Mouse (Mus musculus) neural tube, embryonic 11.5 days (tissue): ENCODE results near the gene Rapgef6. TPM values are rescaled to one million over a fixed set of nuclear protein-coding genes. Genes with fewer than 3 reads are reported as not detected.

Experiments
- ATAC-seq: fragments of 200-750 bp; cut with Nextera tagmentation; 2 replicates; pipeline ENCODE4 v1.8.0; 2017; ENCODE audit warnings: moderate number of reproducible peaks, mild to moderate bottlenecking, moderate TSS enrichment, moderate library complexity; ENCODE audit not compliant: insufficient read depth, low FRiP score, low TSS enrichment
- DNase-seq: peaks from one replicate; pipeline ENCODE4 v3.0.0-alpha.2; 2015; ENCODE audit warnings: low spot score
- H3K27ac ChIP-seq: fragments of 300-500 bp; sonication (generic); 2 replicates; pipeline ENCODE4 v1.5.1; 2014; ENCODE audit warnings: low read depth, mild to moderate bottlenecking, low read length
- H3K27me3 ChIP-seq: fragments of 300-500 bp; sonication (generic); 2 replicates; pipeline ENCODE4 v1.6.1; 2014; ENCODE audit warnings: mild to moderate bottlenecking, low read length, mixed read lengths; ENCODE audit not compliant: control insufficient read depth, insufficient read depth
- H3K36me3 ChIP-seq: fragments of 300-500 bp; sonication (generic); 2 replicates; pipeline ENCODE4 v1.6.1; 2014; ENCODE audit warnings: mild to moderate bottlenecking, low read length, moderate library complexity, mixed read lengths; ENCODE audit not compliant: control insufficient read depth, insufficient read depth
- H3K4me1 ChIP-seq: fragments of 300-500 bp; sonication (generic); 2 replicates; pipeline ENCODE4 v1.6.1; 2014; ENCODE audit warnings: low read length, mixed read lengths; ENCODE audit not compliant: control insufficient read depth, insufficient read depth
- H3K4me2 ChIP-seq: fragments of 300-500 bp; sonication (generic); 2 replicates; pipeline ENCODE4 v1.6.1; 2014; ENCODE audit warnings: low read depth, mild to moderate bottlenecking, moderate library complexity
- H3K4me3 ChIP-seq: fragments of 300-500 bp; sonication (generic); 2 replicates; pipeline ENCODE4 v1.5.1; 2014; ENCODE audit warnings: low read depth, low read length
- H3K9ac ChIP-seq: fragments of 300-500 bp; sonication (generic); 2 replicates; pipeline ENCODE4 v1.6.1; 2014; ENCODE audit warnings: mild to moderate bottlenecking, low read length
- H3K9me3 ChIP-seq: fragments of 300-500 bp; sonication (generic); 2 replicates; pipeline ENCODE4 v1.6.1; 2016; ENCODE audit warnings: low read length; ENCODE audit not compliant: control insufficient read depth
- WGBS: fragments of 180-500 bp; shearing (Covaris S2); extraction: QIAGEN DNeasy Blood & Tissue Kit; methylation state at CpG from one replicate; pipeline ENCODE4 v1.1.7; 2014; 5-methylcytosine and 5-hydroxymethylcytosine counted together
- polyA plus RNA-seq: library from polyadenylated mRNA; unstranded; fragments of >200 nt; fragmentation: Nextera tagmentation; extraction: Ambion mirVana; gene quantifications from 2 replicates; pipeline ENCODE4 v1.2.1, GENCODE M21; 2014

The Rapgef6 gene
- 30.8 and 31.5 TPM in 2 replicates for polyA plus RNA-seq

DNA sequence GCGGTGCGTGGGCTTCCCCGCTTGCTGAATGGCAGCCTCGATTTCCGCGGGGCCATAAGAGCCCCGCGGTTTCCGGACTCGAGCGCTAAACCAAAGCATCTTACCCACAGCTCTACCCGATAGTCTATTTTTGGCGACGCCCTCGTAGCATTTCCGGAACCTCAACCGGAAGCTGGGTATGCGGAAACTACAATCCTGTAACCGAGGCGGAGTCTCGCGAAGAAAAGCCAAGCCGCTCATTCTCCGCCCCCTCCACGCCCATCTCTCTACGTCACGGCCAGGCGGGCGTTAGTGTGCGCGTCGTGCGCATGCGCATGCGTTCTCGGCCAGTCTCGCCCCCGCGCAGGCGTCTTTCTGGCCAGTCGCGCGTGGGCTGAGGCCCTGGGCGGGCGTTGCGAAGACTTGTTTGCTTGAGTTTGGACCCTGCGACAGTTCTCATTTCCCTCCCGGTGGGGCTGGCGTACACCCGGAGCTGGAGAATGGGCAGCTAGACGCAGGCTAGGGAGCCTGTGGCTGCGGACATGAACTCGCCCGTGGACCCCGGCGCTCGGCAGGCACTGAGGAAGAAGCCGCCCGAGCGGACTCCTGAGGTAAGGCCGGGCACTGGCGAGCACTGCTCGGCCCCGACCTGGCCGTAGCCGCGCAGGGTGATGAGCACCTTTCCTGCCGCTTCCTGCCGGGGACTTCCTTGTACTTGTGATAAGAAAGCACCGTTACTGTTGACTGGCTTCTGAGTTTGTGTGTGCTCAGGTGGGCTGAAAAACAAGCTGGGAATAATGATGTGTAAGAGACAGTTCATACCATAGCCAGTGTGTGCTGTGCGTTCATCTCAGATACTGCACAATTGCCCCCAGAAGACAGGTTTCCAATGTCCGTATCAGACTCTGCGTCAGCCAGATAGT lies at the start of gene Rapgef6:
Gene Rapgef6 (plus strand): TSS at position 319 of the 902 bp plus-strand sequence.
- Histone ChIP-seq H3K9me3 (no peaks in the 10 kb centered on the region), H3K4me2 (peak within 1 kb of the TSS; percentile 62), H3K9ac (peak within 1 kb of the TSS; percentile 91), H3K4me3 (peak within 1 kb of the TSS; percentile 91), H3K27me3 (no peaks in the 10 kb centered on the region), H3K27ac (peak within 1 kb of the TSS; percentile 86), H3K4me1 (peaks cover 9% of the 10 kb centered on the region; the same call in 1 of the 2 replicates), H3K36me3 (no peaks in the 10 kb centered on the region)
- peak; percentile 100 for DNase-seq
- WGBS: under 1% methylated on average over 73 of the region's 73 CpGs
- ATAC-seq: peak; percentile 93

DNA sequence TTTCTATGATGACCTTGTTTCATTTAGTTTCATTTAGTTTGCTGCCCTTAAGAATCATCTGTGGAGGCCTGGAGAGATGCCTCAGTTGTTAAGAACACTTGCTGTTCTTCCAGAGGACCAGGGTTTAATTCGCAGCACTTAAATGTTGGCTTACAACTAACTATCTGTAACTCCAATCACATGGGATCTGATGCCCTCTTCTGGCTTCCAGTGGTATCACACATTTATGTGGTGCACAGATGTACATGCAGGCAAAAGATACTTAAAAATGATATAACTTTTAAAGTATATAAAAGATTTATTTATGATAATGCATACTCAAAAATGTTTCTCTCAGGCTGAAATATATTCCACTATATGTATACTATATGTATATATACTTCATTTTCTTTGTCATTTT lies 44.2 kb upstream of the Rapgef6 start:
- DNase-seq: no peak
- Histone ChIP-seq H3K27me3 (no peaks in the 10 kb centered on the region), H3K27ac (no peak overlapping the region), H3K36me3 (no peaks in the 10 kb centered on the region), H3K9ac (no peak overlapping the region), H3K4me2 (no peak overlapping the region), H3K4me3 (no peak overlapping the region), H3K4me1 (no peaks in the 10 kb centered on the region), H3K9me3 (no peaks in the 10 kb centered on the region)
- no peak for ATAC-seq
- WGBS: 90% methylated on average over 1 of the region's 1 CpGs

DNA sequence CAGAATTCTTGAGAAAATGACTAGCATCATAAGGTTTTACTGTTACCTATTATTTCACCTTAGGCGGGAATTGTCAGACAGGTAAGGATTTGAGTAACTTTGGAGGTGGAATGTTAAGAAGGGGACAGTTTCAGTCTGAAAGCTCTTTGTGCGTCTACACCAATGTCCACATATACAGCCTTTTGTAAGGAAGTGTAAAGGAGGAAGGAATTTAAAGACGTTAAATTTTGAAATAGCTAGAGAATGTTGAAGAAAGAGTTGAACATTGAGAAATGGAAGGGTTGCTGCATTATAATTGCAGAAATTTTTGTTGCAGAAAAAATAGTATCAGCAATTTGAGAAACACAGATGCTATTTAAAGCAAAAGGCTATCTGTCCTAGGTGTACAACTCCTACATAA lies 36.6 kb upstream of the Rapgef6 start:
- 89% methylated on average over 3 of the region's 3 CpGs for WGBS
- Histone ChIP-seq H3K27me3 (no peaks in the 10 kb centered on the region), H3K9me3 (no peaks in the 10 kb centered on the region), H3K4me3 (no peak overlapping the region), H3K9ac (no peak overlapping the region), H3K4me2 (no peak overlapping the region), H3K27ac (no peak overlapping the region), H3K36me3 (no peaks in the 10 kb centered on the region), H3K4me1 (no peaks in the 10 kb centered on the region)
- DNase-seq (no peak), ATAC-seq (no peak)

DNA sequence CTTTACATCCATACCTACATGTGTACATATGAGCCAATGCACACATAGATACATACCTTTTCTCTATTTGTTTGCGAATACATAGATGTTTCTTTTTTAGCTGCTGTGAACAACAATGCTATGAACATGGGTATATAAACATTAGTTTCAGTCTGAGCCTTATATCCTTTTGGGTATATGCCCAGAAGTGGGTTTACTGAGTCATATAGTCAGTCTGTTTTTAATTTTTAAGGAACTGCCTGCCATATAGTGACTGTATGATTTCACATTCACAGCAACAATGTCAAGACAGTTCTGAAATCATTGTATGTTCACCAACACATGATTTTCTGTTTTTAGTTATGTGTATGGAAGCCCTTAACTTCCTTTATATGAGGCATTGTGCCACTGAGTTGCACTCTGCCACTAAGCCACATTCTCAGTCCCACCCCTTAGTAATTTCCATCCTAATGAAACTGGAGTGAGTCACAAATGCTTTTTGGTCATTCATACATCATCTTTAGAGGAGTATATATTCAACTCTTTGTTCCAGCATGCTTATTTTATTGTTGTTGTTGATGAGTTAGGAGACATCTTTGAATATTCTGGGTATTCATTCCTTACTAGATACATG lies 30.6 kb upstream of the Rapgef6 start:
- no peaks in the 10 kb centered on the region for H3K27me3 ChIP-seq
- no peak for DNase-seq
- no peak overlapping the region for H3K4me2 ChIP-seq
- H3K4me1 ChIP-seq: no peaks in the 10 kb centered on the region
- H3K9me3 ChIP-seq: no peaks in the 10 kb centered on the region
- no peak for ATAC-seq
- H3K4me3 ChIP-seq: no peak overlapping the region
- no peaks in the 10 kb centered on the region for H3K36me3 ChIP-seq
- H3K9ac ChIP-seq: no peak overlapping the region
- 97% methylated on average over 1 of the region's 1 CpGs for WGBS
- H3K27ac ChIP-seq: no peak overlapping the region

DNA sequence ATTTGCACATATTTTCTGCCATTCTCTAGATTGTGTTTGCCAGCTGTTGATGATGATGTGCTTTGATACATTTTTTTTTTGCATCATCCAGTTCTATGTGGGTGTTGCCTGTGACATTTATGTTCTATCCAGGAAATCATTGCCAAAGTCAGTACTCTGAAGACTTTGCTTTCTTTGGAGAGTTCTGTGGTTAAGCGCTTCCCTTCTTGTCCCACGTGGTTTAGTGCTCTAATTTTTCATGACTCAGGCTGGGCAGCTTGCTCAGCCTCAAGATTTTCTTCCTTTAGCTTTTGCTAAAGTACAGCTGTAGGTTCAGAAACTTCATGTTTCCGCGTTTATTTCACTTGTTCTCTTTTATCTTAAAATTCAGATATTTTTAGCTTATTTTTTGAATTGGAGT lies 30.1 kb upstream of the Rapgef6 start:
- Histone ChIP-seq H3K36me3 (no peaks in the 10 kb centered on the region), H3K27me3 (no peaks in the 10 kb centered on the region), H3K4me3 (no peak overlapping the region), H3K4me1 (no peaks in the 10 kb centered on the region), H3K9me3 (no peaks in the 10 kb centered on the region), H3K4me2 (no peak overlapping the region), H3K9ac (no peak overlapping the region), H3K27ac (no peak overlapping the region)
- DNase-seq (no peak), ATAC-seq (no peak)
- 93% methylated on average over 4 of the region's 4 CpGs for WGBS

DNA sequence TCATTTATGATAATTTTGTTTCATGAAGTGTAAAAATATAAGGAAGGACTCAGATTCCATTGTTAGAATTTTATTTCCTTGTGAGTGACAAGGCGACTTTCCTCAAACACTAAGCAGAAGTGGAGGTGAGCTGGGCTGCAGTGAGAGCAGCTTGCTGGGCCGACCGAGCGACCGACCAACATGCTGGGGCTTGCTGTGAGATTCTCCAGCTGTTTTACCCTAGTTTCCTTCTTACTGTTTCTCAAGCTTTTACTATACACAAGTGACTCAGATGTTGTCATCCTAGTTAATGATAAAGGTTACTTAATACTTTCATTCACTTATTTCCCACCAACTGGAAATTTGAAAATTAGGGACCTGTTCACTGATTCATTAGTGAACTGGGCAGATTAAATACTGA lies 22.8 kb upstream of the Rapgef6 start:
- Histone ChIP-seq H3K27me3 (no peaks in the 10 kb centered on the region), H3K27ac (no peak overlapping the region), H3K36me3 (peaks cover 2% of the 10 kb centered on the region; the same call in 1 of the 2 replicates), H3K4me2 (no peak overlapping the region), H3K4me1 (no peaks in the 10 kb centered on the region), H3K9me3 (no peaks in the 10 kb centered on the region), H3K4me3 (no peak overlapping the region), H3K9ac (no peak overlapping the region)
- ATAC-seq (no peak), DNase-seq (no peak)
- 89% methylated on average over 5 of the region's 5 CpGs for WGBS

DNA sequence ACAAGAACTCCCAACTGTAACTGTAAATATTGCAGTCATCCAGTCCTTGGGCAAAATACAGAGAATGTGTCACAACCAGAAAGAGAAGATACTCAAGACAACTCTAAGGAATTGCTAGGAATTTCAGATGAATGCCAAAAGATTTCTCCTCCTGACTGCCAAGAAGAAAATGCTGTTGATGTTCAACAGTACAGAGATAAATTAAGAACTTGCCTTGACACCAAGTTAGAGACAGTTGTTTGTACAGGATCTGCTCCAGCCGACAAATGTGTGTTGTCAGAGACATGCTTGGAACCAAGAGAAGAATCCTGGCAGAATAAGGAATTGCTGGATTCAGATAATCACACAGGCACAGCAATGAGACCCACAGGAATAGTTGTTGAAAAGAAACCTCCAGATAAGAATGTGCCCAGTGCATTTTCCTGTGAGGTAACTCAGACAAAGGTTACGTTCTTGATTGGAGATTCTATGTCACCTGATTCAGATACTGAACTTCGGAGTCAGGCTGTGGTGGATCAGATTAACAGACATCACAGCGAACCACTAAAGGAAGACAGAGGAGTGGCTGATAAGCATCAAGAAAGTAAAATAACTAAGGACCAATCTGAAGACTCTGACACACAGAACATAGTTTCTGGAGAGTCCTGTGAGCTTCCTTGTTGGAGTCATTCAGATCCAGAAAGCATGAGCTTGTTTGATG lies 20.0 kb upstream of the Rapgef6 start:
- no peak overlapping the region for H3K9ac ChIP-seq
- no peaks in the 10 kb centered on the region for H3K4me1 ChIP-seq
- H3K4me2 ChIP-seq: no peak overlapping the region
- H3K27me3 ChIP-seq: no peaks in the 10 kb centered on the region
- H3K4me3 ChIP-seq: no peak overlapping the region
- H3K36me3 ChIP-seq: peaks cover 2% of the 10 kb centered on the region; the same call in 1 of the 2 replicates
- no peak overlapping the region for H3K27ac ChIP-seq
- 93% methylated on average over 4 of the region's 4 CpGs for WGBS
- H3K9me3 ChIP-seq: no peaks in the 10 kb centered on the region
- DNase-seq (no peak), ATAC-seq (no peak)

DNA sequence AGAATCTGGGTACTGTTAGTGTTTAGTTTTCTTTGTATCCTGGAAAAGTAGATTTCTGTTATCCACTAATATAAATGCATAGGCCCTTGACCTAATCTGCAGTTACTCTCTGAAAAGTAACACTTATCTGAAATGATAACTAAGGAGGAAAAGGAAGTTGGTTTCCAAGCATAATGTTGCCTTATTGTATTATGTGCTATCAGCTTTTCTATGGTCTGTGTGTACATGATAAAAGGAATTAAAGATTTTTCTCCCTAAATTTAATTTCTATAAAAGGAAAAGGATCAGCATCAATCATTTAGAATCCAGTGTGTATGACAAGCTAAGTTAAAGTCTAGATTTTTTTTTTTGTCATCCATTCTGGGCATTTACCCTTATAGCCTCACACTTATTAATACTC lies 9.1 kb upstream of the Rapgef6 start:
- no peak overlapping the region for H3K9ac ChIP-seq
- no peaks in the 10 kb centered on the region for H3K9me3 ChIP-seq
- no peak for ATAC-seq
- H3K4me1 ChIP-seq: no peaks in the 10 kb centered on the region
- no peak overlapping the region for H3K27ac ChIP-seq
- H3K4me2 ChIP-seq: no peak overlapping the region
- no peak for DNase-seq
- no peak overlapping the region for H3K4me3 ChIP-seq
- H3K36me3 ChIP-seq: peaks cover 2% of the 10 kb centered on the region; the same call in 1 of the 2 replicates
- no peaks in the 10 kb centered on the region for H3K27me3 ChIP-seq
